Mouse (Mus musculus): ENCODE measurements around the gene Ptprg.

DNA sequence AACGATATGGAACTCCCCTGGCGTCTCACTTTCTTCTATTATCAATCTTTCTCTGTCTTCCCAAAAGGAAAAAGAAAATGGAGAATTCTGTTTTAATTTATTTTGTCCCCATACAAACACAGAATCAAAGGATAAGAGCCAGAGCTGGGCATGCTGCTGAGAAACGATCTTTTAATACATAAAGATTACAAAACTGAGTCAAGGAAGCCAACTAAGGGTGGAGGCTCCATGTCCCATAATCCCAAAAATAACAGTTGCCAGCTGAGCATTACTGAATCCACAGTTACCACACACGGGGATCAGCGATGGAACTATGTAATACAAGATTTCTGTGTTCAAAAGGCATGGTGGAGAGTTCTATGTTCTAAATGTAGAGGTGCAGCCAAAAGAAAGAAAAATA is 86.0 kb downstream of the Ptprg start:
- no peak for TF ChIP-seq CTCF (IDR thresholded peaks at IDR 0.05; ENCODE audit: low read depth)
- TF ChIP-seq EP300 (IDR thresholded peaks at IDR 0.05; ENCODE audit: low read depth), result no peak
